Comparison of ENCODE assay signal across 29 mouse cellular contexts in the genomic region with DNA sequence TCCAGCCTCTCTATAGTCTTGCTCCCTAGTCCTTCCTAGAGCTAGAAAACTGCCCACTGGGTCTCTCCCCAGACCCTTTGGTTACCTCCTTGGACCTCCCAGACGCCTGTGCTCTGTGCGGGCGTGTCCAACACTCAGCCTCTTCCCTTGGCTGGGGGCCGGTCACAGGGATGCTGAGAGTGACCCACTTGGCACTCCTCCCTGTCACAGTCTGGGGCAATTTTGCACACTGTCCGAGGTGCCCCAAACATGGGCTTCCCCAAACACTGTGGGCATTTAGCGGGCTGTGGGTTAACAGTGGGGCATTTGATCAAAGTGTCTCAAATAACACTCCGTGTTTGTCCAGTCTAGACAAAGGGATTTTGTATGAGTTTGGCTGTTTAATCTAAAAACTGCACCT. TPM values are rescaled to one million over a fixed set of nuclear protein-coding genes. Genes with fewer than 3 reads are reported as not detected.
"Had no signal": no experiment of that assay in that cellular context is flagged by ENCODE, and none has a peak within 500 bp of the region (broad histone marks: within the 10 kb centered on the region; RNA-seq: fewer than 3 reads in every experiment).

No protein-coding gene starts in this region.

- H3K4me3 ChIP-seq: gastrocnemius, adult 2 months; heart, embryonic 10.5 days; heart, embryonic 12.5 days; hindbrain, embryonic 10.5 days; hindbrain, embryonic 12.5 days; hindbrain, embryonic 15.5 days; intestine, embryonic 15.5 days; kidney, embryonic 15.5 days; layer of hippocampus, adult 2 months; left cerebral cortex, adult 2 months; limb, embryonic 10.5 days; limb, embryonic 12.5 days; liver, embryonic 13.5 days had no signal

- H3K27me3 ChIP-seq: heart, embryonic 12.5 days; hindbrain, embryonic 12.5 days; hindbrain, embryonic 15.5 days; intestine, embryonic 15.5 days; kidney, embryonic 15.5 days; limb, embryonic 12.5 days; liver, embryonic 13.5 days had no signal

- ATAC-seq: inflammation-experienced regulatory T-cells, adult 6 months; intestine, embryonic 15.5 days; intestine, postnatal 0 days had no signal

- H3K9ac ChIP-seq: heart, embryonic 12.5 days; hindbrain, embryonic 12.5 days; hindbrain, embryonic 15.5 days; intestine, embryonic 15.5 days; kidney, embryonic 15.5 days; limb, embryonic 12.5 days; liver, embryonic 13.5 days had no signal

- DNase-seq: gastrocnemius, adult 2 months; gastrocnemius, postnatal 10 days; gastrocnemius, postnatal 25 days; heart, adult 18-20 months; heart, postnatal 10 days; heart, postnatal 4 days; kidney, adult 18-20 months; kidney, adult 8-10 months; kidney, postnatal 10 days; kidney, postnatal 25 days; kidney, postnatal 4 days; liver; liver, embryonic 13.5 days had no signal

- H3K9me3 ChIP-seq: heart, embryonic 10.5 days; heart, embryonic 12.5 days; hindbrain, embryonic 10.5 days; hindbrain, embryonic 12.5 days; hindbrain, embryonic 15.5 days; intestine, embryonic 15.5 days; kidney, embryonic 15.5 days; limb, embryonic 10.5 days; limb, embryonic 12.5 days had no signal

- H3K27ac ChIP-seq: gastrocnemius, adult 2 months; heart, embryonic 10.5 days; hindbrain, embryonic 10.5 days; hindbrain, embryonic 12.5 days; hindbrain, embryonic 15.5 days; intestine, embryonic 15.5 days; kidney, embryonic 15.5 days; layer of hippocampus, adult 2 months; left cerebral cortex, adult 2 months; limb, embryonic 10.5 days; limb, embryonic 12.5 days; liver, embryonic 13.5 days had no signal

- H3K4me1 ChIP-seq: heart, embryonic 10.5 days; heart, embryonic 12.5 days; hindbrain, embryonic 15.5 days; intestine, embryonic 15.5 days; kidney, embryonic 15.5 days; limb, embryonic 10.5 days; limb, embryonic 12.5 days; liver, embryonic 13.5 days had no signal

- H3K36me3 ChIP-seq: heart, embryonic 10.5 days; heart, embryonic 12.5 days; hindbrain, embryonic 10.5 days; hindbrain, embryonic 12.5 days; hindbrain, embryonic 15.5 days; intestine, embryonic 15.5 days; kidney, embryonic 15.5 days; limb, embryonic 10.5 days; limb, embryonic 12.5 days; liver, embryonic 13.5 days had no signal

- H3K4me2 ChIP-seq: heart, embryonic 12.5 days; hindbrain, embryonic 12.5 days; hindbrain, embryonic 15.5 days; intestine, embryonic 15.5 days; kidney, embryonic 15.5 days; limb, embryonic 12.5 days; liver, embryonic 11.5 days; liver, embryonic 13.5 days had no signal

RNA-seq across cellular contexts. Expression of a gene that starts 29.1 kb away (rescaled TPM):
- total RNA-seq: granulocyte monocyte progenitor cell, adult 5-6 weeks had no signal
- polyA plus RNA-seq: heart, embryonic 14.5 days; inflammation-experienced regulatory T-cells, adult 6 months had no signal
